Mouse (Mus musculus): ENCODE measurements around the gene Lrrc1. TPM values are rescaled to one million over a fixed set of nuclear protein-coding genes. Genes with fewer than 3 reads are reported as not detected.

Gene Lrrc1
- total and polyA plus RNA-seq, 3 experiments: 5.3 to 12.1 TPM; not detected in 1

GRCm38 (mm10) chr9:77444876-77445275, 99.8 kb downstream of the Lrrc1 start:
- H3K27ac ChIP-seq (ENCODE audit: control insufficient read depth, low read depth, low read length): no peak overlapping the region
- H3K79me2 ChIP-seq (ENCODE audit: control insufficient read depth, insufficient read depth, low read length, poor library complexity): no peaks in the 10 kb centered on the region
- H3K36me3 ChIP-seq (ENCODE audit: control insufficient read depth in 1 of 2, insufficient read depth in 2 of 2, low read length in 2 of 2): no peaks in the 10 kb centered on the region
- H3K4me1 ChIP-seq (ENCODE audit: control insufficient read depth in 1 of 2, insufficient read depth in 2 of 2, low read length in 2 of 2): no peaks in the 10 kb centered on the region
- no peak overlapping the region for H3K4me3 ChIP-seq (ENCODE audit: control insufficient read depth in 1 of 2, insufficient read depth in 1 of 2, low read depth in 2 of 2, low read length in 2 of 2)
- no peak for DNase-seq (ENCODE audit: low read depth, low spot score)
- TF ChIP-seq MEF2A (IDR thresholded peaks at IDR 0.05; ENCODE audit: extremely low read depth, insufficient replicate concordance, low read depth, low read length, poor library complexity, severe bottlenecking) (no peak), POLR2AphosphoS2 (IDR thresholded peaks at IDR 0.05; ENCODE audit: low read length) (no peak), E2F4 (IDR thresholded peaks at IDR 0.05; ENCODE audit: borderline replicate concordance, low read depth, low read length) (no peak), ELF1 (IDR thresholded peaks at IDR 0.05; ENCODE audit: low read depth, low read length) (no peak), MYB (IDR thresholded peaks at IDR 0.05; ENCODE audit: low read depth, low read length) (no peak), ZMIZ1 (IDR thresholded peaks at IDR 0.05; ENCODE audit: low read depth, low read length) (no peak), ETS1 (IDR thresholded peaks at IDR 0.05; ENCODE audit: low read depth, low read length) (no peak), USF2 (IDR thresholded peaks at IDR 0.05; ENCODE audit: borderline replicate concordance in 1 of 2, insufficient read depth in 1 of 2, low read depth in 1 of 2, low read length in 2 of 2) (no peak), MAX (IDR thresholded peaks at IDR 0.05; ENCODE audit: low read length) (no peak), KAT2A (conservative IDR thresholded peaks at IDR 0.05; ENCODE audit: low read depth, low read length) (no peak), POLR2AphosphoS5 (IDR thresholded peaks at IDR 0.05; ENCODE audit: borderline replicate concordance, low read depth, low read length) (no peak), GABPA (IDR thresholded peaks at IDR 0.05; ENCODE audit: low read depth, low read length) (no peak), NRF1 (IDR thresholded peaks at IDR 0.05; ENCODE audit: insufficient read depth, low read depth, low read length, poor library complexity, severe bottlenecking) (no peak), JUND (IDR thresholded peaks at IDR 0.05; ENCODE audit: low read depth, low read length) (no peak), TAL1 (IDR thresholded peaks at IDR 0.05; ENCODE audit: low read length) (no peak), MAZ (IDR thresholded peaks at IDR 0.05; ENCODE audit: low read depth, low read length) (no peak), MXI1 (IDR thresholded peaks at IDR 0.05; ENCODE audit: low read depth, low read length) (no peak)
- no peak overlapping the region for H3K9ac ChIP-seq (ENCODE audit: control insufficient read depth, low read depth, low read length, poor library complexity, severe bottlenecking)
- no peaks in the 10 kb centered on the region for H3K9me3 ChIP-seq (replicated peaks; ENCODE audit: insufficient read depth, low read length)
- H3K27me3 ChIP-seq (ENCODE audit: control insufficient read depth in 1 of 2, insufficient read depth in 2 of 2, low read length in 2 of 2): no peaks in the 10 kb centered on the region

DNA sequence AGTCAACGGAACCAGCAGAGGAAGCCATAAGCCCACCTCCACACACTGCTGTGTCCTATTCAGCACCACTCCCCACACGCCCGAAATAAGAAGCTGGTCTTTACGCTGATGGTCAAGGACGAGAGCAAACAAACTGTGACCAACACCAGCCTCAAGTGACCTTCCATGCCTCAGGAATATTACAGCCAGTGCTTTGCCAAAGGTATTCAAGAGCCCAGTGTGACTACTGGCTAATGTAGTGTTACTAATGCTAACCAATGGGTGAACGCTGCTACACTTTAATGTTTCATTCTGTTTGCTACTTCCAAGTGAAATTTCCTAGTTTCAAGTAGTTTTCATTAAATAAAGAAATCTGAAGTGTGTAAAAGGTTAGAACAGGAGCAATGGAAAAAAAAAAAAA, 105.3 kb downstream of the Lrrc1 start:
- H3K79me2 ChIP-seq (ENCODE audit: control insufficient read depth, insufficient read depth, low read length, poor library complexity): no peaks in the 10 kb centered on the region
- DNase-seq (ENCODE audit: low read depth, low spot score): no peak
- H3K4me1 ChIP-seq (ENCODE audit: control insufficient read depth in 1 of 2, insufficient read depth in 2 of 2, low read length in 2 of 2): peaks cover 9 to 10% of the 10 kb centered on the region in 2 experiments
- no peak overlapping the region for H3K27ac ChIP-seq (ENCODE audit: control insufficient read depth, low read depth, low read length)
- H3K4me3 ChIP-seq (ENCODE audit: control insufficient read depth in 1 of 2, insufficient read depth in 1 of 2, low read depth in 2 of 2, low read length in 2 of 2): no peak overlapping the region
- no peaks in the 10 kb centered on the region for H3K27me3 ChIP-seq (ENCODE audit: control insufficient read depth in 1 of 2, insufficient read depth in 2 of 2, low read length in 2 of 2)
- TF ChIP-seq CHD2 (IDR thresholded peaks at IDR 0.05; ENCODE audit: low read length) (no peak), ZC3H11A (IDR thresholded peaks at IDR 0.05; ENCODE audit: low read depth, low read length) (no peak), MXI1 (IDR thresholded peaks at IDR 0.05; ENCODE audit: low read depth, low read length) (no peak), CHD1 (IDR thresholded peaks at IDR 0.05; ENCODE audit: low read depth, low read length) (no peak), NRF1 (IDR thresholded peaks at IDR 0.05; ENCODE audit: insufficient read depth, low read depth, low read length, poor library complexity, severe bottlenecking) (no peak), MAX (IDR thresholded peaks at IDR 0.05; ENCODE audit: low read length) (no peak), MYC (IDR thresholded peaks at IDR 0.05; ENCODE audit: low read depth, low read length) (no peak), ELF1 (IDR thresholded peaks at IDR 0.05; ENCODE audit: low read depth, low read length) (no peak), USF2 (IDR thresholded peaks at IDR 0.05; ENCODE audit: borderline replicate concordance in 1 of 2, insufficient read depth in 1 of 2, low read depth in 1 of 2, low read length in 2 of 2) (no peak), MAZ (IDR thresholded peaks at IDR 0.05; ENCODE audit: low read depth, low read length) (no peak), SIN3A (IDR thresholded peaks at IDR 0.05; ENCODE audit: low read length) (no peak), TBP (IDR thresholded peaks at IDR 0.05; ENCODE audit: low read depth, low read length) (no peak), KAT2A (conservative IDR thresholded peaks at IDR 0.05; ENCODE audit: low read depth, low read length) (no peak), MEF2A (IDR thresholded peaks at IDR 0.05; ENCODE audit: extremely low read depth, insufficient replicate concordance, low read depth, low read length, poor library complexity, severe bottlenecking) (no peak)
- H3K9me3 ChIP-seq (replicated peaks; ENCODE audit: insufficient read depth, low read length): no peaks in the 10 kb centered on the region
- no peak overlapping the region for H3K9ac ChIP-seq (ENCODE audit: control insufficient read depth, low read depth, low read length, poor library complexity, severe bottlenecking)
- peaks cover 0 to 13% of the 10 kb centered on the region in 2 experiments; a peak in 2 of 4 replicates for H3K36me3 ChIP-seq (ENCODE audit: control insufficient read depth in 1 of 2, insufficient read depth in 2 of 2, low read length in 2 of 2)

Data from MEL (cell line).